Mouse (Mus musculus) layer of hippocampus, adult 2 months (tissue): ENCODE measurements around the gene Ptprc. TPM values are rescaled to one million over a fixed set of nuclear protein-coding genes. Genes with fewer than 3 reads are reported as not detected.

Experiments used
- DNase-seq, 2 experiments: peaks; one replicate each; pipeline ENCODE4 v3.0.0; 2022; ENCODE audit warnings: low spot score in 2 of 2
- H3K27ac ChIP-seq: fragments of 200-600 bp; 2 replicates; pipeline ENCODE4 v1.8.1; 2022
- H3K4me3 ChIP-seq: fragments of 200-600 bp; 2 replicates; pipeline ENCODE4 v1.8.1; 2022; ENCODE audit warnings: mild to moderate bottlenecking
- CTCF ChIP-seq: fragments of 200-600 bp; conservative IDR thresholded peaks from 2 replicates; pipeline ENCODE4 v1.8.1; 2022; ENCODE audit warnings: antibody characterized with exemption, mild to moderate bottlenecking, moderate library complexity
- total RNA-seq, 2 experiments: library from RNA; stranded (reverse); gene quantifications; 2 replicates each; pipeline ENCODE4 v1.2.3; 2021

The Ptprc gene
- total RNA-seq, 2 experiments from 2014 or later: 2.3 to 2.4 TPM

DNA sequence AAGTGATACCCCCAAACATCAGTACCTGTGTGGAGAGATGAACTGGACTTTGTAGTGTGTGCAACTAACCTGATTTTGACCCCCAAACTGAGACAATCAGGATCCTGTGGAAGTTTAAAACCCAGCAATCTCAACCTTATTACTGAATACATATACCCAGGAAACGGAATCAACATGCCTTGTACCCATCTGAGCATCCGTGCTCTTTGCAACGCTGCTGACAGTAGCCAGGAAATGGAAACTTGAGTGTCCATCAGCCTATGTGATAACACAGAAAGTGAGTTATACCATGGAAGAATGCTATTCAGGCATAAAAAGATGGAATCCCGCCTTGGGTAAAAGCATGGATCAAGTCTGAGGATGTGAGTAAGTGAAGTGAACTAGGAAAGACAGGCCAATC lies 34.7 kb downstream of the Ptprc start:
- no peak for DNase-seq
- H3K4me3 ChIP-seq: no peak overlapping the region
- H3K27ac ChIP-seq: no peak overlapping the region
- no peak for TF ChIP-seq CTCF

- DNase-seq: no peak
- no peak overlapping the region for H3K27ac ChIP-seq
- H3K4me3 ChIP-seq: no peak overlapping the region
- TF ChIP-seq CTCF: no peak
Observed at GRCm38 (mm10) chr1:138137696-138138095, 37.8 kb downstream of the Ptprc start.

DNA sequence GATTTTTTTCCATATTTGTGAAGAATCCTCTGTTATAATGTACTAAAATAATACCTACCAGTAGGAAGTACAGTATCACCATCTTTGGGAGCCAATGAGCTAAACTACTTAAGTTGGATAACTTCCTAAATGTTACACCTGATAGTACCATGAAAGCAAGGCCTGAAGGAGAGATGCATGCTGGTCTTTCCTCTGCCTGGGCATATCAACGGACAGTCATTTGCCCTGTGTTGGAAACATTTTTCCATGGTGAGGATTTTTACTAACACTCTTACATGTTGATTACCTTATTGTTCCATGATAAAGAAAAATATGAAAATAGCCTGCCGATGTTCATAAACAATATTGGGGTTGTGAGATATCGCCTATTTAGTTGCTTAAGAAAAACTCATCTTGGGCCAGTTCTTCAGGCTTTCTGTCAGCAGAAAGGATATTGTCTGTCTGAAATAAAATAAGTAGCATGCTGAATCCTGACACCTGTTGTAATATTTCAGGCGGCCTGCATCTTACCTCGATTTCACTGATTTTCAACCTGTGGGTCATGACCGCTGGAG lies 38.4 kb downstream of the Ptprc start:
- TF ChIP-seq CTCF: no peak
- peak overlapping the region; percentile 96 for H3K27ac ChIP-seq
- no peak for DNase-seq
- no peak overlapping the region for H3K4me3 ChIP-seq

DNA sequence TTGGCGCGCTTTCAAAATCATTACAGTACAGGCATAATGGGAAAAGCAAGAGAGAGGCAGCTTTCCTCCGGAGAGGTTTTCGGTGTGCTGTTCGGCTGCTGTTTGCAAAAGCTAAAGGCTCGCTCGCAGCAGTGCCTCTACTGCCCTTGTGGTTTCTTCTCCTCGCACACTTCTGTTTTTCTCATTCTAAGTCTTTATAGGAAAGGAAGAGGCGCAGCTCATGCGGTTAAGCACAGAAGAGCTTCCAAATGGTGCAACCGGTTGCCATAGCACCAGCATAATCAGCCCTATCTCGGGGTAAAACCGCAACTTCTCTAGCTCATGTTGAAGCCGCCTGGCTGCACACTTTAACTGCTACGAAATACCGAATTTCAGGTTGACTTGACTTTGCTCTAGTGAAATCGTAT lies 39.1 kb downstream of the Ptprc start:
- peak overlapping the region; percentile 49 for H3K4me3 ChIP-seq
- TF ChIP-seq CTCF: peak; percentile 50
- DNase-seq: peak; percentile 67 to 78
- H3K27ac ChIP-seq: peak overlapping the region; percentile 96

GRCm38 (mm10) chr1:138135637-138136372 lies 39.7 kb downstream of the Ptprc start:
- DNase-seq: no peak
- peak overlapping the region; percentile 49 for H3K4me3 ChIP-seq
- no peak for TF ChIP-seq CTCF
- H3K27ac ChIP-seq: peak overlapping the region; percentile 96

DNA sequence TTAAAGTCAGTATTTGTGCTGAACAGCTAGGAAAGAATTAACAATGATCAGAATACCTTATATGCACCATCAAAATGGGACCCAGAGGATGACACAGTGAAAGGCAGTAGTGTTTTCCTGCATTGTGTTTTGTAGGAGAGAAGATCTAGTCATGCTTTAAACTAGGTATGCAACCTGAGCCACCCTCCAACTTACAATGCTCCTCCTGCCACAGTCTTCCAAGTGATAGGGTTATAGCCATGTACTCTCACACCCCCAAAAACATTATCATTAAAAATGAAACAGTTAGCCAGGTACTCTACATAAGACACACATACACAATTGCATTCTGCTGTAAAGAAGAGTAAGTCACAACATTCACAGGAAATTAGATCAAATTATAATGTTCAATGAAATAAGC lies 40.4 kb downstream of the Ptprc start:
- peak overlapping the region; percentile 96 for H3K27ac ChIP-seq
- no peak for DNase-seq
- H3K4me3 ChIP-seq: no peak overlapping the region
- no peak for TF ChIP-seq CTCF

DNA sequence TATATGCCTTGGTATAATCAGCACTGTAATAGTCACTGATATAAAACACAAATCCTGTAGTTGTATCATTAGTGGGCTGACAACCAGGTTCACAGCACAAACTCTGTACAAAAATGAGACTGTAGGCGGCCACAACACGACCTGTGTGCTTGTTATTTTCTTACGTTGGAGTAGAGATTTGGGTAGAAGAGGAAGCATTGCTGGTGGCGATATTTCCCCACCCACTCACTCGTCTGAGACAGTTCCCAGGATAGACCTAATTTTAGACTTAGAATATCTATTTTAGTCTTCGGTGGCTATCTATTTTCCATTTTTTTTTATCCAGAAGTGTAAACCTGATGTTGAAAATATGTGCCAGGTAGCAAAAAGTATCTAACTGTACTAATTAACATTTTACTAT lies 41.2 kb downstream of the Ptprc start:
- Histone ChIP-seq H3K27ac (no peak overlapping the region), H3K4me3 (no peak overlapping the region)
- TF ChIP-seq CTCF: no peak
- DNase-seq: no peak

DNA sequence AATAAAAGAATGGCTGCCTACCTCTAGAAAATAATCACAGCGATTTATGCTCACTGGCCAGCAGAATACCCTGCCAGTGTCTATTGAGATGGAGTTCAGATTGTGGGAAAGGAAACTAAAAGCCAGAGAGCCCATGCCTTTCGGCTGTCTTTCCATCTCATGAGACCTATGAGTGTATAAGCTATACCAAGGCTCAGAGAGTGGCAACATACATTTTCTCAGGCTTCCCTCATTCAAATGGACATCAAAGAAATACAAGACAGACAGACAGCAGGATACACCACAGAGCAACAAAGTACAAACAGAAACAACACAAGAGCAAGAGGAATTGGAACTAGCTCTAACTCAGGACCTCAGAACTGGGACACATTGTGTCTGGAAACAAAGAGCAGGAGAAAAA lies 43.8 kb downstream of the Ptprc start:
- no peak for TF ChIP-seq CTCF
- DNase-seq: no peak

DNA sequence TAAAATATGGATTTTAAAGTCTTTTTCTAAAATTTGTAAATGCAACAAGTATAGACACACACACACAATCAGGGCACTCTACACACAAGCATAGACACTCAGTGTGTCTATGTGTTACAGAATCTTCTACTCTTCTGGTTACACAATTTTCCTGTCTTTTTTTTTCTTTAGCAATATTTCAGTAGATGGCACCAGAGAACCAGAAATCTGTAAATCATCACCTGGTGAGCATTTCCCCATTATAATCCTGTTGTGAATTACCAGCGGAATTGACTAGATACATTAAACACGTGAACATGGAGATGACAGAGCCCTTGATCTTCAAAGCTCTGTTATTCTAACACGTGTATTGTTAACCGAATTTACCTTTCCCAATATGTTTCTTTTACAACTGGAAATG lies 45.4 kb downstream of the Ptprc start:
- peak; percentile 38 to 50 for DNase-seq
- TF ChIP-seq CTCF: peak; percentile 83
- H3K27ac ChIP-seq: no peak overlapping the region

More for the DNA sequence above, 43.8 kb downstream of the Ptprc start:
- Histone ChIP-seq H3K4me3 (no peak overlapping the region), H3K27ac (no peak overlapping the region)

DNA sequence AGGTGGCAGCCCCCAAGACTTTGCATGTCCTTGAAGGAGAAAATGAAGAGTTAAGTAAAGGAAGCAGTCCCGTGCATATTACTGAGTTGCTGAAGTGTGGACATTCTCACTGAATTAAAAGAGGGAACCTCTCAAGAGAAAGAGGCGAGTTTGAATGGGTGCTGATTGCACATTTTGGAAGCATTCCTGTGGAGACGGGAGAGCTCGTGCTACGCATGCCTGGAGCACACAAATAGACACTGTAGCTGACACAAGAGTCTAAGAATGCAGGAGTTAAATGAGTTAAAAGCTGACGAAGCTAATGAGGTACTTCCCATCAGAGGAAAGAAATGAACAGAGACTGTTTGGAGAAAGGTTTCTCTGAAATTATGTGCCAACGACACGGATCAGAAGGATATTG lies 48.7 kb downstream of the Ptprc start:
- H3K27ac ChIP-seq: no peak overlapping the region
- DNase-seq: no peak
- no peak for TF ChIP-seq CTCF
- no peak overlapping the region for H3K4me3 ChIP-seq

More for the DNA sequence above, 45.4 kb downstream of the Ptprc start:
- no peak overlapping the region for H3K4me3 ChIP-seq

- Histone ChIP-seq H3K4me3 (no peak overlapping the region), H3K27ac (no peak overlapping the region)
- TF ChIP-seq CTCF: no peak
- DNase-seq: no peak
Observed at GRCm38 (mm10) chr1:138125281-138125680, 50.2 kb downstream of the Ptprc start.

DNA sequence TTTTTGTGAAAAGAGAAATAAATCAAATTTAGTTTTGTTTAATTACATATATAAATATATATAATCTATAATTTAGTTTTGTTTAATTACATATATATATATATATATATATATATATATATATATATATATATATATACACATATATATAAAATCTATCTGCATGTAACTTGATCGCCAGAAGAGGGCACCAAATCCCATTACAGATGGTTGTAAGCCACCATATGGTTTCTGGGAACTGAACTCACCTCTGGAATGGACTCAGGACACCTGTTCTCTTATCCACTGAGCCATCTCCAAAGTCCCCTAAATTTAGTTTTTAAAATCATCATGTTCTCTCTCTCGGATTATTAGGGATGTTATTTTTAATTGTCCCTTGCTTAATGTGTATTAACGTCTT lies 51.6 kb downstream of the Ptprc start:
- no peak for DNase-seq

GRCm38 (mm10) chr1:138119895-138120294 lies 55.6 kb downstream of the Ptprc start:
- H3K27ac ChIP-seq: no peak overlapping the region
- no peak overlapping the region for H3K4me3 ChIP-seq
- peak; percentile 30 for TF ChIP-seq CTCF
- no peak for DNase-seq

More for the DNA sequence above, 51.6 kb downstream of the Ptprc start:
- no peak overlapping the region for H3K27ac ChIP-seq
- TF ChIP-seq CTCF: peak; percentile 62
- no peak overlapping the region for H3K4me3 ChIP-seq

GRCm38 (mm10) chr1:138093219-138093618 lies 82.3 kb downstream of the Ptprc start:
- DNase-seq: no peak
- Histone ChIP-seq H3K27ac (no peak overlapping the region), H3K4me3 (no peak overlapping the region)
- no peak for TF ChIP-seq CTCF
